Mouse (Mus musculus) heart, embryonic 16.5 days (tissue): ENCODE measurements at regions not wholly inside any gene's neighbourhood (a gene's known extent, or its start where the extent isn't known, plus 50 kb on each side); places are given as distances from the start of the nearest gene placed in this dataset.
A peak's percentile ranks its signal among the peaks of the same experiment; 100 is the strongest.

Source experiments
- ATAC-seq: fragments of 200-750 bp; cut with Nextera tagmentation; replicated peaks from 2 replicates; pipeline ENCODE4 v1.8.0; 2017; ENCODE audit warnings: moderate number of reproducible peaks; ENCODE audit not compliant: insufficient read depth, low FRiP score; ENCODE audit errors: extremely low read depth
- H3K27ac ChIP-seq: fragments of 300-500 bp; sonication (generic); 2 replicates; pipeline ENCODE4 v1.5.1; 2014; ENCODE audit warnings: mild to moderate bottlenecking, low read length, control low read depth, moderate library complexity
- H3K27me3 ChIP-seq: fragments of 300-500 bp; sonication (generic); 2 replicates; pipeline ENCODE4 v1.6.1; 2014; ENCODE audit warnings: low read length, mixed read lengths; ENCODE audit not compliant: control insufficient read depth, insufficient read depth
- H3K36me3 ChIP-seq: fragments of 300-500 bp; sonication (generic); 2 replicates; pipeline ENCODE4 v1.6.1; 2014; ENCODE audit not compliant: control insufficient read depth, insufficient read depth
- H3K4me1 ChIP-seq: fragments of 300-500 bp; sonication (generic); 2 replicates; pipeline ENCODE4 v1.6.1; 2014; ENCODE audit warnings: low read length, mixed read lengths; ENCODE audit not compliant: control insufficient read depth, insufficient read depth
- H3K4me2 ChIP-seq: fragments of 300-500 bp; sonication (generic); 2 replicates; pipeline ENCODE4 v1.6.1; 2014; ENCODE audit warnings: low read depth, mild to moderate bottlenecking, control low read depth, low read length
- H3K4me3 ChIP-seq: fragments of 300-500 bp; sonication (generic); 2 replicates; pipeline ENCODE4 v1.5.1; 2014; ENCODE audit warnings: mild to moderate bottlenecking, control low read depth, low read length
- H3K9ac ChIP-seq: fragments of 300-500 bp; sonication (generic); 2 replicates; pipeline ENCODE4 v1.6.1; 2014; ENCODE audit warnings: low read length, control low read depth
- H3K9me3 ChIP-seq: fragments of 300-500 bp; sonication (generic); replicated peaks from 2 replicates; pipeline ENCODE4 v1.6.1; 2016; ENCODE audit warnings: low read length; ENCODE audit not compliant: control insufficient read depth
- WGBS: fragments of 180-500 bp; shearing (Covaris S2); extraction: QIAGEN DNeasy Blood & Tissue Kit; methylation state at CpG from one replicate; pipeline ENCODE4 v1.1.7; 2014; 5-methylcytosine and 5-hydroxymethylcytosine counted together

- no peaks in the 10 kb centered on the region for H3K27me3 ChIP-seq
- H3K9me3 ChIP-seq = no peaks in the 10 kb centered on the region
- no peak for ATAC-seq
- H3K4me3 ChIP-seq = no peak overlapping the region
- no peak overlapping the region for H3K4me2 ChIP-seq
- no peaks in the 10 kb centered on the region for H3K36me3 ChIP-seq
- H3K4me1 ChIP-seq = no peaks in the 10 kb centered on the region
- H3K9ac ChIP-seq = no peak overlapping the region
- H3K27ac ChIP-seq = no peak overlapping the region
- WGBS = 65% methylated on average over 10 of the region's 10 CpGs
Observed at GRCm38 (mm10) chr10:22893442-22893985, 73.5 kb upstream of the Tcf21 start.

GRCm38 (mm10) chr10:22887451-22887850 is 67.5 kb upstream of the Tcf21 start:
- Histone ChIP-seq H3K4me2 (no peak overlapping the region), H3K4me1 (no peaks in the 10 kb centered on the region), H3K9me3 (no peaks in the 10 kb centered on the region), H3K9ac (no peak overlapping the region), H3K4me3 (no peak overlapping the region), H3K36me3 (no peaks in the 10 kb centered on the region), H3K27me3 (no peaks in the 10 kb centered on the region), H3K27ac (peak overlapping the region; percentile 48)
- 42% methylated on average over 6 of the region's 6 CpGs for WGBS
- peak; percentile 45; the same call in 1 of the 2 replicates for ATAC-seq

DNA sequence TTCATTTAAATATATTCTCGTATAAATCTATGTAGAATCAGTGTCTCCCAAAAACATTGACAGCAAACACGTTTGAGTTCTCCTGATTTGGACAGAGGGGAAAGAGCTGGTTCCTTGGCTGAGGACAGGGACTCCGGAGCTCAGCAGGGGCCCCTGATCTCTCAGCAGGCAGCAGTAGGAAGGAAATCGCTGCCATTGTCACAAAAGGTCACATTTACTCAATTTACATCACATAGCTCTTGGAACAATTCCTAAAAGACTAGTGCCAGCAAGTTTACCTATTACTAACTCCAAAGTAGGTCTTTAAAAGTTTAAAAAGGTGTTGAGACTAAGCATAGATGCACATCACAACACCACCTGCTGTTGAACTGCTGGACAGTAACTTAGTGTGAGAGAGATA is 59.7 kb upstream of the Tcf21 start:
- Histone ChIP-seq H3K4me3 (no peak overlapping the region), H3K4me2 (no peak overlapping the region), H3K4me1 (peaks cover 5% of the 10 kb centered on the region; the same call in 1 of the 2 replicates), H3K27ac (no peak overlapping the region), H3K9ac (no peak overlapping the region), H3K27me3 (no peaks in the 10 kb centered on the region), H3K36me3 (no peaks in the 10 kb centered on the region), H3K9me3 (no peaks in the 10 kb centered on the region)
- ATAC-seq = no peak
- WGBS = 37% methylated on average over 4 of the region's 4 CpGs

GRCm38 (mm10) chr10:22877536-22878130 is 57.7 kb upstream of the Tcf21 start:
- ATAC-seq = no peak
- Histone ChIP-seq H3K36me3 (no peaks in the 10 kb centered on the region), H3K4me3 (no peak overlapping the region), H3K9ac (no peak overlapping the region), H3K4me1 (peaks cover 5% of the 10 kb centered on the region; the same call in 1 of the 2 replicates), H3K27ac (no peak overlapping the region), H3K9me3 (no peaks in the 10 kb centered on the region), H3K27me3 (no peaks in the 10 kb centered on the region), H3K4me2 (no peak overlapping the region)
- 60% methylated on average over 5 of the region's 5 CpGs for WGBS

GRCm38 (mm10) chr10:22877028-22877427 is 57.1 kb upstream of the Tcf21 start:
- 43% methylated on average over 2 of the region's 2 CpGs for whole genome bisulfite sequencing
- no peaks in the 10 kb centered on the region for H3K27me3 ChIP-seq
- no peak overlapping the region for H3K4me2 ChIP-seq
- H3K9me3 ChIP-seq = no peaks in the 10 kb centered on the region
- ATAC-seq = no peak
- no peak overlapping the region for H3K4me3 ChIP-seq
- no peak overlapping the region for H3K27ac ChIP-seq
- no peak overlapping the region for H3K9ac ChIP-seq
- peaks cover 5% of the 10 kb centered on the region; the same call in 1 of the 2 replicates for H3K4me1 ChIP-seq
- no peaks in the 10 kb centered on the region for H3K36me3 ChIP-seq

DNA sequence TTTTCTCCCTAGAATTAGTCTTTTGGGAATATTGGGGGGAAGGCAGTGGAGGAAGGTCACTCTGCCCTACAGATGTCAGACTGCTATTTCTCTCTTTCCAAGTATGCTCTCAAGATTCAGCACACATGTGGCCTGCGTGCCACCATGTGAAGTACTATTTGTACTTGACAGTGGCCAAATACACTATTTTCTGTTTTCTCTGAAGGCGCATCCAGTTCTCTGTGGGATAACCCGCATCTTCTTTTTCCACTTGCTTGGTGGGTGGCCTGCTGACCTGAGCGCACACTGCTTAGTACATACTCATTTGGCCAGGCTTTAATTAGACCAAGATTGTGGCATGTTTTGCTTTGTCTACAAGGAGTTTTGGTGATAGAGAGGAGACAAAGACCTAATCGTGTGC is 55.7 kb upstream of the Tcf21 start:
- ATAC-seq = no peak
- Histone ChIP-seq H3K4me2 (no peak overlapping the region), H3K9ac (no peak overlapping the region), H3K9me3 (no peaks in the 10 kb centered on the region), H3K4me3 (no peak overlapping the region), H3K36me3 (no peaks in the 10 kb centered on the region), H3K27ac (peak overlapping the region; percentile 42; the same call in 1 of the 2 replicates), H3K27me3 (no peaks in the 10 kb centered on the region), H3K4me1 (peaks cover 5% of the 10 kb centered on the region; the same call in 1 of the 2 replicates)
- WGBS = 64% methylated on average over 5 of the region's 5 CpGs

DNA sequence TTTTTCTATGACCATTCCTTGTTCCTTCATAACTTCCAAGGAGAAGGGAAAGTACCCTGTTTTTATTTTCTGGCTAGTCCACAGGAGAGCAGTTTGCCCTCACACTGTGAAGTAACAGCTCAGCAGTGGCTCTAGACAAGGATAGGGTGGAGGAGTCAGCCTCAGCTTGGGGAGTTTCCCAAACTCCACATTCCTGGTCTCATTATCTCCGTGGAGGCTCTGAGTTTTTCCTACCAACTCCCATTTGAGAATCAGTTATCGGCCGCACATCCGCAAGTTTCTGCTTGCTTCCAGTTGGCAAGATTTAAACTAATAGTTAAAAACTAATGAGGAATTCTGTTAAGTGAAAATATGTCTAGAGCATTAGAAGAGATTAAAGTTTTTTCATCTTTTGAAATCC is 55.2 kb upstream of the Tcf21 start:
- peak overlapping the region; percentile 42; the same call in 1 of the 2 replicates for H3K27ac ChIP-seq
- H3K27me3 ChIP-seq = no peaks in the 10 kb centered on the region
- no peak overlapping the region for H3K4me3 ChIP-seq
- no peak overlapping the region for H3K4me2 ChIP-seq
- no peaks in the 10 kb centered on the region for H3K36me3 ChIP-seq
- WGBS = 40% methylated on average over 4 of the region's 4 CpGs
- H3K4me1 ChIP-seq = peaks cover 5% of the 10 kb centered on the region; the same call in 1 of the 2 replicates
- no peak overlapping the region for H3K9ac ChIP-seq
- H3K9me3 ChIP-seq = no peaks in the 10 kb centered on the region
- peak; percentile 37; the same call in 1 of the 2 replicates for ATAC-seq
